Mouse (Mus musculus) heart, embryonic 14.5 days (tissue): Measurements from ENCODE around the gene Shc2. TPM values are rescaled to one million over a fixed set of nuclear protein-coding genes. Genes with fewer than 3 reads are reported as not detected.

ENCODE experiments used
- ATAC-seq: fragments of 200-750 bp; cut with Nextera tagmentation; 2 replicates; pipeline ENCODE4 v1.8.0; 2017; ENCODE audit warnings: low read depth, moderate TSS enrichment; ENCODE audit not compliant: insufficient number of reproducible peaks, insufficient read depth, low FRiP score
- H3K27ac ChIP-seq, 2 experiments: fragments of 200-500 bp in 1 of 2; fragments of 300-500 bp in 1 of 2; sonication (generic) in 1 of 2; replicated peaks in 1 of 2; 2 replicates each; pipeline ENCODE4 v1.5.1; 2012 to 2014; ENCODE audit warnings: low read depth in 2 of 2, low read length in 2 of 2, control low read depth in 1 of 2, mild to moderate bottlenecking in 1 of 2, mixed read lengths in 1 of 2; ENCODE audit not compliant: control insufficient read depth in 1 of 2, insufficient read depth in 1 of 2
- H3K27me3 ChIP-seq: fragments of 300-500 bp; sonication (generic); 2 replicates; pipeline ENCODE4 v1.6.1; 2014; ENCODE audit warnings: mild to moderate bottlenecking, low read length, control low read depth; ENCODE audit not compliant: control insufficient read depth, insufficient read depth
- H3K36me3 ChIP-seq: fragments of 300-500 bp; sonication (generic); 2 replicates; pipeline ENCODE4 v1.6.1; 2014; ENCODE audit warnings: mild to moderate bottlenecking, control low read depth, low read length, mixed read lengths; ENCODE audit not compliant: control insufficient read depth, insufficient read depth
- H3K4me1 ChIP-seq, 2 experiments: fragments of 200-500 bp in 1 of 2; fragments of 300-500 bp in 1 of 2; sonication (generic) in 1 of 2; 2 replicates each; pipeline ENCODE4 v1.6.1; 2012 to 2014; ENCODE audit warnings: low read length in 2 of 2, control low read depth in 1 of 2, mixed read lengths in 1 of 2; ENCODE audit not compliant: control insufficient read depth in 2 of 2, insufficient read depth in 2 of 2
- H3K4me2 ChIP-seq: fragments of 300-500 bp; sonication (generic); 2 replicates; pipeline ENCODE4 v1.6.1; 2014; ENCODE audit warnings: mild to moderate bottlenecking, low read length
- H3K4me3 ChIP-seq, 2 experiments: fragments of 200-500 bp in 1 of 2; fragments of 300-500 bp in 1 of 2; sonication (generic) in 1 of 2; 2 replicates each; pipeline ENCODE4 v1.5.1; 2012 to 2014; ENCODE audit warnings: low read length in 2 of 2, mild to moderate bottlenecking in 2 of 2, control low read depth in 1 of 2, low read depth in 1 of 2, moderate library complexity in 1 of 2; ENCODE audit not compliant: control insufficient read depth in 1 of 2, insufficient read depth in 1 of 2
- H3K9ac ChIP-seq: fragments of 300-500 bp; sonication (generic); 2 replicates; pipeline ENCODE4 v1.6.1; 2014; ENCODE audit warnings: mild to moderate bottlenecking, low read length
- H3K9me3 ChIP-seq: fragments of 300-500 bp; sonication (generic); 2 replicates; pipeline ENCODE4 v1.6.1; 2016; ENCODE audit warnings: low read length, control low read depth; ENCODE audit not compliant: control insufficient read depth
- WGBS: fragments of 180-500 bp; shearing (Covaris S2); extraction: QIAGEN DNeasy Blood & Tissue Kit; methylation state at CpG from one replicate; pipeline ENCODE4 v1.1.7; 2014; 5-methylcytosine and 5-hydroxymethylcytosine counted together
- polyA plus RNA-seq: library from polyadenylated mRNA; unstranded; fragments of >200 nt; fragmentation: Nextera tagmentation; extraction: Ambion mirVana; gene quantifications from 2 replicates; pipeline ENCODE4 v1.2.1, GENCODE M21; 2014

The Shc2 gene
- polyA plus RNA-seq, 1 experiment from 2014 or later = 1.6 TPM

- Histone ChIP-seq H3K4me3 (no peak overlapping the region), H3K9ac (no peak overlapping the region), H3K9me3 (no peaks in the 10 kb centered on the region), H3K27me3 (peaks cover 43% of the 10 kb centered on the region), H3K36me3 (no peaks in the 10 kb centered on the region), H3K4me2 (no peak overlapping the region), H3K27ac (no peak overlapping the region), H3K4me1 (peaks cover 9 to 15% of the 10 kb centered on the region in 2 experiments; a peak in 3 of 4 replicates)
- no peak for ATAC-seq
- WGBS = 27% methylated on average over 5 of the region's 5 CpGs
Measured at GRCm38 (mm10) chr10:79611296-79611695, 26.4 kb downstream of the Shc2 start.

- WGBS = 73% methylated on average over 3 of the region's 3 CpGs
- Histone ChIP-seq H3K27ac (no peak overlapping the region), H3K9me3 (no peaks in the 10 kb centered on the region)
Measured at GRCm38 (mm10) chr10:79609276-79609675, 28.4 kb downstream of the Shc2 start.

GRCm38 (mm10) chr10:79607892-79608291 lies 29.8 kb downstream of the Shc2 start:
- Histone ChIP-seq H3K4me1 (peaks cover 7 to 10% of the 10 kb centered on the region in 2 experiments; a peak in 3 of 4 replicates), H3K36me3 (no peaks in the 10 kb centered on the region), H3K4me3 (no peak overlapping the region), H3K27me3 (peaks cover 26% of the 10 kb centered on the region), H3K9ac (no peak overlapping the region), H3K4me2 (no peak overlapping the region), H3K27ac (no peak overlapping the region), H3K9me3 (no peaks in the 10 kb centered on the region)
- 33% methylated on average over 2 of the region's 2 CpGs for WGBS
- no peak for ATAC-seq

More at GRCm38 (mm10) chr10:79609276-79609675, 28.4 kb downstream of the Shc2 start:
- peaks cover 9 to 15% of the 10 kb centered on the region in 2 experiments; a peak in 3 of 4 replicates for H3K4me1 ChIP-seq
- H3K4me3 ChIP-seq = no peak overlapping the region
- H3K36me3 ChIP-seq = no peaks in the 10 kb centered on the region
- H3K27me3 ChIP-seq = peaks cover 38% of the 10 kb centered on the region
- ATAC-seq = no peak
- H3K4me2 ChIP-seq = no peak overlapping the region
- H3K9ac ChIP-seq = no peak overlapping the region

GRCm38 (mm10) chr10:79606537-79606936 lies 31.2 kb downstream of the Shc2 start:
- no peaks in the 10 kb centered on the region for H3K4me1 ChIP-seq
- H3K27me3 ChIP-seq = peaks cover 13% of the 10 kb centered on the region; the same call in 1 of the 2 replicates
- H3K9ac ChIP-seq = no peak overlapping the region
- WGBS = 48% methylated on average over 4 of the region's 4 CpGs
- H3K4me2 ChIP-seq = no peak overlapping the region
- no peak for ATAC-seq
- H3K9me3 ChIP-seq = no peaks in the 10 kb centered on the region
- H3K36me3 ChIP-seq = no peaks in the 10 kb centered on the region
- H3K27ac ChIP-seq = no peak overlapping the region
- H3K4me3 ChIP-seq = no peak overlapping the region

- H3K9me3 ChIP-seq = no peaks in the 10 kb centered on the region
- H3K36me3 ChIP-seq = no peaks in the 10 kb centered on the region
- no peak overlapping the region for H3K27ac ChIP-seq
- H3K4me3 ChIP-seq = no peak overlapping the region
- WGBS = 65% methylated on average over 4 of the region's 4 CpGs
- H3K9ac ChIP-seq = no peak overlapping the region
- peaks cover 19% of the 10 kb centered on the region for H3K27me3 ChIP-seq
- ATAC-seq = no peak
- H3K4me1 ChIP-seq = no peaks in the 10 kb centered on the region
- no peak overlapping the region for H3K4me2 ChIP-seq
Measured at GRCm38 (mm10) chr10:79597936-79598230, 39.8 kb downstream of the Shc2 start.

GRCm38 (mm10) chr10:79597051-79597935 lies 40.4 kb downstream of the Shc2 start:
- no peak overlapping the region for H3K27ac ChIP-seq
- WGBS = 28% methylated on average over 13 of the region's 13 CpGs
- H3K4me3 ChIP-seq = no peak overlapping the region
- H3K36me3 ChIP-seq = no peaks in the 10 kb centered on the region
- no peak overlapping the region for H3K4me2 ChIP-seq
- no peak overlapping the region for H3K9ac ChIP-seq
- no peak for ATAC-seq
- no peaks in the 10 kb centered on the region for H3K9me3 ChIP-seq
- H3K27me3 ChIP-seq = peaks cover 19% of the 10 kb centered on the region
- H3K4me1 ChIP-seq = no peaks in the 10 kb centered on the region

GRCm38 (mm10) chr10:79595590-79595929 lies 42.2 kb downstream of the Shc2 start:
- Histone ChIP-seq H3K9me3 (no peaks in the 10 kb centered on the region), H3K4me3 (no peak overlapping the region), H3K27me3 (peaks cover 19% of the 10 kb centered on the region), H3K36me3 (no peaks in the 10 kb centered on the region), H3K4me1 (no peaks in the 10 kb centered on the region), H3K9ac (no peak overlapping the region), H3K27ac (no peak overlapping the region), H3K4me2 (no peak overlapping the region)
- WGBS = 53% methylated on average over 8 of the region's 8 CpGs
- ATAC-seq = no peak
